Mouse (Mus musculus): ENCODE measurements around the gene Nin.

DNA sequence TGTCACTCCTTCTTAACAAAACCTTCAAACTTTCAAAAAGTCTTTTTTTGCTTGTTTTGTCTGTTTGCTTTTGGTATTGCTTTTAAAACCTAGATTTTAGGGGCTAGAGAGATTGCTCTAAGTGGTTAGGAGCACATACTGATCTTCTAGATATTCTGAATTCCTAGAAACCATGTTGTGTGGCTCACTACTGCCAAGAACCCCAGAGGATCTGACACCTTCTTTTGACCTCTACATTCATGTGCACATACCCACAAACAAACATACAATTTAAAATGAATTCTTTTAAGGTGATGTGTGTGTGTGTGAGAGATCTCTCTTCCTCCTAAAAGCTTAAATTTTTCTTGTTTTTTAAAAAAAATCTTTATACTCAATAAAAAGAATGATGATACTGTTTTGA, 87.3 kb downstream of the Nin start:
- TF ChIP-seq EP300 (IDR thresholded peaks at IDR 0.05; ENCODE audit: insufficient read depth, low read depth, low read length) (no peak), CTCF (IDR thresholded peaks at IDR 0.05) (no peak)

Measured in heart, adult 2 months (tissue).